Comparison of ENCODE assay signal across 7 mouse cellular contexts in genomic region chr7:35753319-35754032, GRCm38 (mm10). TPM values are rescaled to one million over a fixed set of nuclear protein-coding genes. Genes with fewer than 3 reads are reported as not detected.
DNase-seq lines count a peak whose midpoint lies in the region; ATAC-seq and TF ChIP-seq lines count a peak whose summit lies in the region.

No protein-coding gene starts in this region.

- peak overlapping the region; percentile 73 for H3K9ac ChIP-seq in liver, adult 2 months (ENCODE audit: low read depth, low read length)
- H3K9ac ChIP-seq in forebrain, embryonic 13.5 days, result peak overlapping the region; percentile 76

- CTCF ChIA-PET in Patski (lab: Charles Lee), result interaction anchor here (0.9 kb wide), 1 partner anchor 8 kb away, joined by 4 read pairs; no protein-coding TSS in a partner anchor

- peaks cover 4% of the 10 kb centered on the region; the same call in 1 of the 2 replicates for H3K4me1 ChIP-seq in liver, adult 2 months (ENCODE audit: control insufficient read depth, insufficient read depth, low read length)
- peaks cover 30% of the 10 kb centered on the region for H3K4me1 ChIP-seq in forebrain, embryonic 13.5 days
- peaks cover 20% of the 10 kb centered on the region for H3K4me1 ChIP-seq in limb, embryonic 10.5 days
- H3K4me1 ChIP-seq in olfactory bulb, adult 2 months (ENCODE audit: control insufficient read depth, insufficient read depth, low read length), result peaks cover 15% of the 10 kb centered on the region

- in situ Hi-C loops in Patski (cut with MboI; ENCODE audit: low pct_unique_long_range_greater_than_20kb), result no loop called here

- ATAC-seq in Patski, result peak; percentile 3
- peak; percentile 25; the same call in 1 of the 2 replicates for ATAC-seq in forebrain, embryonic 13.5 days

- POLR2A ChIA-PET in Patski (lab: Charles Lee), result interaction anchor here (0.6 kb wide), 1 partner anchor 27 kb away, joined by 9 read pairs; no protein-coding TSS in a partner anchor

- no peak overlapping the region for H3K27ac ChIP-seq in liver, adult 2 months (replicated peaks; ENCODE audit: insufficient read depth, low read depth, low read length)
- peak overlapping the region; percentile 65; the same call in 1 of the 2 replicates for H3K27ac ChIP-seq in forebrain, embryonic 13.5 days
- peak overlapping the region; percentile 88 for H3K27ac ChIP-seq in limb, embryonic 10.5 days
- no peak overlapping the region for H3K27ac ChIP-seq in olfactory bulb, adult 2 months (ENCODE audit: insufficient read depth, low read depth, low read length)

- H3K9me3 ChIP-seq in forebrain, embryonic 13.5 days (replicated peaks), result no peaks in the 10 kb centered on the region
- H3K9me3 ChIP-seq in limb, embryonic 10.5 days (replicated peaks), result no peaks in the 10 kb centered on the region

- peak; percentile 85 for DNase-seq in liver, adult 2 months (ENCODE audit: extremely low read depth, low read depth, low spot score)
- DNase-seq in liver (no peak), Patski (ENCODE audit: low read depth, low spot score) (no peak)
- DNase-seq in limb, embryonic 10.5 days (ENCODE audit: low spot score), result no peak
- DNase-seq in adrenal gland, postnatal 10 days, result no peak

- no peak for TF ChIP-seq CTCF in liver, adult 2 months (IDR thresholded peaks at IDR 0.05; ENCODE audit: low read depth, low read length)
- TF ChIP-seq CTCF in Patski (IDR thresholded peaks at IDR 0.05), result no peak
- TF ChIP-seq CTCF in olfactory bulb, adult 2 months (IDR thresholded peaks at IDR 0.05; ENCODE audit: insufficient read depth, low read depth, low read length), result no peak

- no peaks in the 10 kb centered on the region for H3K36me3 ChIP-seq in liver, adult 2 months (ENCODE audit: control insufficient read depth, insufficient read depth, low read length)
- peaks cover 34% of the 10 kb centered on the region for H3K36me3 ChIP-seq in forebrain, embryonic 13.5 days (ENCODE audit: poor library complexity, severe bottlenecking)
- peaks cover 37% of the 10 kb centered on the region for H3K36me3 ChIP-seq in limb, embryonic 10.5 days

- peak overlapping the region; percentile 72 for H3K4me3 ChIP-seq in liver, adult 2 months (ENCODE audit: insufficient read depth, low read depth, low read length)
- H3K4me3 ChIP-seq in forebrain, embryonic 13.5 days, result peak overlapping the region; percentile 87
- peak overlapping the region; percentile 88 for H3K4me3 ChIP-seq in limb, embryonic 10.5 days
- peak overlapping the region; percentile 97 for H3K4me3 ChIP-seq in olfactory bulb, adult 2 months (ENCODE audit: insufficient read depth, low read depth, low read length)

- no peaks in the 10 kb centered on the region for H3K79me2 ChIP-seq in liver, adult 2 months (ENCODE audit: control insufficient read depth, insufficient read depth, low read length)

- 6% methylated on average over 15 of the region's 15 CpGs for WGBS in liver, adult 2 months
- 2% methylated on average over 15 of the region's 15 CpGs for WGBS in forebrain, embryonic 13.5 days
- WGBS in limb, embryonic 10.5 days, result 8% methylated on average over 15 of the region's 15 CpGs
- 2% methylated on average over 15 of the region's 15 CpGs for WGBS in olfactory bulb, adult 2 months

- H3K4me2 ChIP-seq in forebrain, embryonic 13.5 days, result peak overlapping the region; percentile 97

- TF ChIP-seq POLR2A in liver, adult 2 months (IDR thresholded peaks at IDR 0.05; ENCODE audit: extremely low read depth, insufficient read depth, low read length), result no peak
- no peak for TF ChIP-seq POLR2A in olfactory bulb, adult 2 months (IDR thresholded peaks at IDR 0.05; ENCODE audit: insufficient read depth, low read depth, low read length)

- H3K27me3 ChIP-seq in liver, adult 2 months (ENCODE audit: control insufficient read depth, insufficient read depth, low read length), result no peaks in the 10 kb centered on the region
- no peaks in the 10 kb centered on the region for H3K27me3 ChIP-seq in Patski
- 0 out of 2 replicates have a peak, but pooled peaks cover 5% of the 10 kb centered on the region for H3K27me3 ChIP-seq in forebrain, embryonic 13.5 days
- H3K27me3 ChIP-seq in limb, embryonic 10.5 days (ENCODE audit: low read depth, poor library complexity, severe bottlenecking), result no peaks in the 10 kb centered on the region

RNA-seq across cellular contexts. Expression of gene Dpy19l3, which starts 0.8 kb away (rescaled TPM):
- total RNA-seq in liver, adult 2 months (2014; rRNA removed), result 3.8 and 3.9 TPM in 2 replicates
- polyA plus RNA-seq in liver, adult 2 months (2012; rRNA removed), result 1.5 and 2.4 TPM in 2 replicates
- polyA plus RNA-seq in Patski (2021), result 28.4 TPM
- 31.3 and 40.2 TPM in 2 replicates for polyA plus RNA-seq in forebrain, embryonic 13.5 days (2015; fragmentation: Nextera tagmentation; extraction: Ambion mirVana)
- polyA plus RNA-seq in limb, embryonic 10.5 days (2016; fragmentation: Nextera tagmentation; extraction: Ambion mirVana), result 30.3 and 33.9 TPM in 2 replicates
- not detected in 2 replicates for polyA plus RNA-seq in olfactory bulb, adult 2 months (2012; ENCODE audit: insufficient read depth, insufficient read length, low replicate concordance, missing spikeins)
- 10 to 100 TPM; 39.5 to 39.8 TPM for total RNA-seq in adrenal gland, postnatal 10 days (2021)

RNA-seq across cellular contexts. Expression of gene Zfp507, which starts 49.3 kb away (rescaled TPM):
- 12.2 and 14.2 TPM in 2 replicates for total RNA-seq in liver, adult 2 months (2014; rRNA removed)
- 3.6 and 4.9 TPM in 2 replicates for polyA plus RNA-seq in liver, adult 2 months (2012; rRNA removed)
- polyA plus RNA-seq in Patski (2021), result 19.1 TPM
- 16.9 and 18.2 TPM in 2 replicates for polyA plus RNA-seq in forebrain, embryonic 13.5 days (2015; fragmentation: Nextera tagmentation; extraction: Ambion mirVana)
- polyA plus RNA-seq in limb, embryonic 10.5 days (2016; fragmentation: Nextera tagmentation; extraction: Ambion mirVana), result 22.2 and 23.4 TPM in 2 replicates
- not detected in 2 replicates for polyA plus RNA-seq in olfactory bulb, adult 2 months (2012; ENCODE audit: insufficient read depth, insufficient read length, low replicate concordance, missing spikeins)
- total RNA-seq in adrenal gland, postnatal 10 days (2021), result 10 to 100 TPM; 23.8 to 26.7 TPM

Comparison
In these comparisons a context has a peak if more than half of its experiments do, and no peak if none do; other contexts are left out.
1. H3K27ac ChIP-seq: peak in forebrain, embryonic 13.5 days (single experiment) and limb, embryonic 10.5 days (single experiment); none in liver, adult 2 months (single experiment) and olfactory bulb, adult 2 months (single experiment).
2. Peak in every context shown above with its lines, with median percentiles within 50 percentile points of each other: H3K4me3 ChIP-seq.